Mouse (Mus musculus): ENCODE data around the gene Fosb. TPM values are rescaled to one million over a fixed set of nuclear protein-coding genes. Genes with fewer than 3 reads are reported as not detected.

Fosb gene
- polyA plus RNA-seq, 1 experiment: 16.7 TPM

GRCm38 (mm10) chr7:19306819-19307738 lies 2.8 kb downstream of the Fosb start:
- Histone ChIP-seq H3K27ac (ENCODE audit: insufficient read depth, low read depth, low read length) (no peak overlapping the region), H3K36me3 (ENCODE audit: control insufficient read depth, insufficient read depth, low read length) (no peaks in the 10 kb centered on the region), H3K4me3 (ENCODE audit: low read depth, low read length) (no peak overlapping the region), H3K4me1 (ENCODE audit: control insufficient read depth, insufficient read depth, insufficient read length, low read length) (peaks cover 1% of the 10 kb centered on the region; the same call in 1 of the 2 replicates), H3K27me3 (ENCODE audit: control insufficient read depth, insufficient read depth, low read length) (peaks cover 8% of the 10 kb centered on the region)
- TF ChIP-seq POLR2A (IDR thresholded peaks at IDR 0.05; ENCODE audit: low read depth, low read length) (no peak), CTCF (IDR thresholded peaks at IDR 0.05; ENCODE audit: extremely low read depth, insufficient read length, insufficient replicate concordance, low read depth, low read length) (no peak)
- 73% methylated on average over 25 of the region's 25 CpGs for WGBS

- 57% methylated on average over 16 of the region's 16 CpGs for WGBS
- H3K27ac ChIP-seq (ENCODE audit: insufficient read depth, low read depth, low read length): no peak overlapping the region
- no peak overlapping the region for H3K4me3 ChIP-seq (ENCODE audit: low read depth, low read length)
- H3K4me1 ChIP-seq (ENCODE audit: control insufficient read depth, insufficient read depth, insufficient read length, low read length): peaks cover 1% of the 10 kb centered on the region; the same call in 1 of the 2 replicates
- no peak for TF ChIP-seq CTCF (IDR thresholded peaks at IDR 0.05; ENCODE audit: extremely low read depth, insufficient read length, insufficient replicate concordance, low read depth, low read length)
- no peak for TF ChIP-seq POLR2A (IDR thresholded peaks at IDR 0.05; ENCODE audit: low read depth, low read length)
- H3K27me3 ChIP-seq (ENCODE audit: control insufficient read depth, insufficient read depth, low read length): peaks cover 8% of the 10 kb centered on the region
- no peaks in the 10 kb centered on the region for H3K36me3 ChIP-seq (ENCODE audit: control insufficient read depth, insufficient read depth, low read length)
Measured at GRCm38 (mm10) chr7:19305796-19306765, 3.8 kb downstream of the Fosb start.

GRCm38 (mm10) chr7:19305413-19305735 lies 4.5 kb downstream of the Fosb start:
- peaks cover 1% of the 10 kb centered on the region; the same call in 1 of the 2 replicates for H3K4me1 ChIP-seq (ENCODE audit: control insufficient read depth, insufficient read depth, insufficient read length, low read length)
- TF ChIP-seq CTCF (IDR thresholded peaks at IDR 0.05; ENCODE audit: extremely low read depth, insufficient read length, insufficient replicate concordance, low read depth, low read length): no peak
- no peak for TF ChIP-seq POLR2A (IDR thresholded peaks at IDR 0.05; ENCODE audit: low read depth, low read length)
- H3K4me3 ChIP-seq (ENCODE audit: low read depth, low read length): no peak overlapping the region
- peaks cover 8% of the 10 kb centered on the region for H3K27me3 ChIP-seq (ENCODE audit: control insufficient read depth, insufficient read depth, low read length)
- WGBS: 23% methylated on average over 6 of the region's 6 CpGs
- no peaks in the 10 kb centered on the region for H3K36me3 ChIP-seq (ENCODE audit: control insufficient read depth, insufficient read depth, low read length)
- no peak overlapping the region for H3K27ac ChIP-seq (ENCODE audit: insufficient read depth, low read depth, low read length)

- peaks cover 1% of the 10 kb centered on the region; the same call in 1 of the 2 replicates for H3K4me1 ChIP-seq (ENCODE audit: control insufficient read depth, insufficient read depth, insufficient read length, low read length)
- H3K27ac ChIP-seq (ENCODE audit: insufficient read depth, low read depth, low read length): no peak overlapping the region
- H3K4me3 ChIP-seq (ENCODE audit: low read depth, low read length): peak overlapping the region; percentile 51
- TF ChIP-seq CTCF (IDR thresholded peaks at IDR 0.05; ENCODE audit: extremely low read depth, insufficient read length, insufficient replicate concordance, low read depth, low read length) (no peak), POLR2A (IDR thresholded peaks at IDR 0.05; ENCODE audit: low read depth, low read length) (no peak)
- H3K27me3 ChIP-seq (ENCODE audit: control insufficient read depth, insufficient read depth, low read length): peaks cover 8% of the 10 kb centered on the region
- H3K36me3 ChIP-seq (ENCODE audit: control insufficient read depth, insufficient read depth, low read length): no peaks in the 10 kb centered on the region
- WGBS: 7% methylated on average over 48 of the region's 48 CpGs
Measured at GRCm38 (mm10) chr7:19304501-19305412, 5.1 kb downstream of the Fosb start.

- Histone ChIP-seq H3K36me3 (ENCODE audit: control insufficient read depth, insufficient read depth, low read length) (no peaks in the 10 kb centered on the region), H3K27me3 (ENCODE audit: control insufficient read depth, insufficient read depth, low read length) (peaks cover 8% of the 10 kb centered on the region), H3K27ac (ENCODE audit: insufficient read depth, low read depth, low read length) (no peak overlapping the region), H3K4me3 (ENCODE audit: low read depth, low read length) (peak overlapping the region; percentile 14; the same call in 1 of the 2 replicates), H3K4me1 (ENCODE audit: control insufficient read depth, insufficient read depth, insufficient read length, low read length) (peaks cover 1% of the 10 kb centered on the region; the same call in 1 of the 2 replicates)
- 4% methylated on average over 16 of the region's 16 CpGs for WGBS
- TF ChIP-seq CTCF (IDR thresholded peaks at IDR 0.05; ENCODE audit: extremely low read depth, insufficient read length, insufficient replicate concordance, low read depth, low read length) (peak; percentile 87), POLR2A (IDR thresholded peaks at IDR 0.05; ENCODE audit: low read depth, low read length) (no peak)
Measured at GRCm38 (mm10) chr7:19303770-19304169, 6.1 kb downstream of the Fosb start.

GRCm38 (mm10) chr7:19303046-19303305 lies 6.9 kb downstream of the Fosb start:
- Histone ChIP-seq H3K27me3 (ENCODE audit: control insufficient read depth, insufficient read depth, low read length) (peaks cover 8% of the 10 kb centered on the region), H3K4me1 (ENCODE audit: control insufficient read depth, insufficient read depth, insufficient read length, low read length) (peaks cover 1% of the 10 kb centered on the region; the same call in 1 of the 2 replicates), H3K36me3 (ENCODE audit: control insufficient read depth, insufficient read depth, low read length) (no peaks in the 10 kb centered on the region), H3K27ac (ENCODE audit: insufficient read depth, low read depth, low read length) (no peak overlapping the region), H3K4me3 (ENCODE audit: low read depth, low read length) (no peak overlapping the region)
- WGBS: 90% methylated on average over 12 of the region's 12 CpGs
- TF ChIP-seq POLR2A (IDR thresholded peaks at IDR 0.05; ENCODE audit: low read depth, low read length) (no peak), CTCF (IDR thresholded peaks at IDR 0.05; ENCODE audit: extremely low read depth, insufficient read length, insufficient replicate concordance, low read depth, low read length) (no peak)

Data from small intestine, adult 2 months (tissue).